Mouse (Mus musculus) T-cell, adult 66 days (primary cell): ENCODE measurements around the gene Cdyl. TPM values are rescaled to one million over a fixed set of nuclear protein-coding genes. Genes with fewer than 3 reads are reported as not detected.

ENCODE experiments used
- total RNA-seq, 2 experiments: library from RNA; stranded (reverse); gene quantifications; 3 replicates in 1 of 2; 4 replicates in 1 of 2; pipeline ENCODE4 v1.2.4; 2023

Cdyl gene
- total RNA-seq: 10 to 100 TPM; 19.9 to 22.6 TPM

GRCm38 (mm10) chr13:35659406-35659985 is at the start of gene Cdyl:
Gene Cdyl (plus strand): TSS chr13:35659833.

GRCm38 (mm10) chr13:35905879-35906481 is 246.3 kb downstream of the Cdyl start, which contains the start of gene Rpp40:
Gene Rpp40 (minus strand): TSS chr13:35906359.

Other genes with a start within 250 kb of the Cdyl start
- 1 to 10 TPM; 6.3 to 7.3 TPM for gene Rpp40, start 246.5 kb downstream of the Cdyl start, total RNA-seq